Mouse (Mus musculus): ENCODE data around the gene AC109138.7.

AC109138.7 gene

GRCm38 (mm10) chr19:4217140-4217539 is 3.0 kb downstream of the AC109138.7 start:
- in situ Hi-C loops (cut with MboI; ENCODE audit: low sequenced_read_pairs): no loop called here

DNA sequence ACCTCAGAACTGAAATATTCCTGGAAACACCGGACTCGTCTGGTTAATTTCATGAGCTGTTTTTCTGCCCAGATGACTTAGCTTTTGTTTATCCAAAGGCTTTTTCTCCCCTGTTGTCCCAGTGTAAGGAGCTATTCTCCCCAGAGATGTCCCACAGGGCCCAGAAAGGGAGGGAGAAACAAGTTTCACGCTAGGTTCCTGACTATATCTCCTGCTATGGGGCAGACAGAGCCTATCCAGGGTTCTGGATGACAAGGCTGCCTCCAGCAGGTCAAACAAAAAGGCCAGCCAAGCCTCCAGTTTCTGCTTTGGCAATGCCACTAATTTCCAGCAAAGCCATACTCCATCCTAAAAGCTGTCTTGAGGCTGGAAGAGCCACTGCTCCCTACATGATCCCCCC is 3.7 kb downstream of the AC109138.7 start:
- in situ Hi-C loops (cut with MboI; ENCODE audit: low sequenced_read_pairs): no loop called here

DNA sequence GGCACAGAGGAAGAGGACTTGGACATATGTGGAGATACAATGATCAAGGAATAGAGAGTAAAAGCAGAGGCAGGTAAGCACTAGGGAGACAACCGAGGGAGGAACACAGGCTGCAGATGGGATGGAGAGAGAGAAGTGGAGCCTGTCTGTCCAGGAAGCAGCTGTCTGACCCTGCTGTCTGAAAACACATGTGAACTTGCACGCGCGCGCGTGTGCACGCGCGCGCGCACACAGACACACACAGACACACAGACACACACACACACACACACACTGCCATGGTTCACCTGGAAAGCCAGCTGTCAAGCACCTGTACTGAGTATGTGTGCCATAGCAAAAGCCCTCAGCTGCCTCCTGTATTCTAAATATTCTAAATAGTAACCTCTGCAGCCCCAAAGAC is 4.1 kb downstream of the AC109138.7 start:
- in situ Hi-C loops (cut with MboI; ENCODE audit: low sequenced_read_pairs): no loop called here

- in situ Hi-C loops (cut with MboI; ENCODE audit: low sequenced_read_pairs): no loop called here
Measured at GRCm38 (mm10) chr19:4218784-4219183, 4.6 kb downstream of the AC109138.7 start.

DNA sequence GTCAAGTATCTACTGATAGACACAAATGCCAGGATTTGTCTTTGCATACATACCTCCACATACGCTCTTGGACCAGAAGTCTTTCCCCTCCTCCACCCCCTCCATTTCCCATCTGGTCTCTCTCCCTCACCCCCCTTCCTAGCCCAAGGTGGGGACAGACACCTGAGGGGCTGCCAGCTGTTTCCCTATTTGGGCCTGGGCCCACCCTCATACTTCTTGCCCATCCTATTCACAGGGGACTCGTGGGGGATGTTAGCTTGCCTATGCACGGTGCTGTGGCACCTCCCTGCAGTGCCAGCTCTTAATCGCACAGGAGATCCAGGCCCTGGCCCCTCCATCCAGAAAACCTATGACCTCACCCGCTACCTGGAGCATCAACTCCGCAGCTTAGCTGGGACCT is 5.8 kb downstream of the AC109138.7 start:
- in situ Hi-C loops (cut with MboI; ENCODE audit: low sequenced_read_pairs): no loop called here

DNA sequence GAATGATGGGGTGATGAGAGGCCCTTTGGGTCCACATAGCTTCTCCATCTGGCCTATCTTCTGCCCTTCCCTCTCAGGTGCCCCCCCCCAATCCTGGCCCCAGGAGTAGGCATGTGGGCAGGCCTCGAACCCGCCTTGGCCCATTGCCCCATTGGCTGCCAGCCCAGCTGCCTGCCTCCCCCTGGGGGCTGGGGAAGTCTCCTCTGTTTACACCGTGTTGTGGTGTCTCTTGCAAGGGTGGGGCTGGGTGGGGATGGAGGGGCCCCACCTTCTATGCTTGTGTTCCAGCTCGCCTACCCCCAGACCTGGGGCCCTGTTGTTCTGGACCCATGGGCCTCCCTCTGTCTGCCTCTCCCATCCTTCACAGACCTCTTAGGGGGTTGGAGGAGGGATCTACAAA is 6.3 kb downstream of the AC109138.7 start:
- in situ Hi-C loops (cut with MboI; ENCODE audit: low sequenced_read_pairs): no loop called here

- in situ Hi-C loops (cut with MboI; ENCODE audit: low sequenced_read_pairs): no loop called here
Measured at GRCm38 (mm10) chr19:4220957-4221743, 7.0 kb downstream of the AC109138.7 start.

DNA sequence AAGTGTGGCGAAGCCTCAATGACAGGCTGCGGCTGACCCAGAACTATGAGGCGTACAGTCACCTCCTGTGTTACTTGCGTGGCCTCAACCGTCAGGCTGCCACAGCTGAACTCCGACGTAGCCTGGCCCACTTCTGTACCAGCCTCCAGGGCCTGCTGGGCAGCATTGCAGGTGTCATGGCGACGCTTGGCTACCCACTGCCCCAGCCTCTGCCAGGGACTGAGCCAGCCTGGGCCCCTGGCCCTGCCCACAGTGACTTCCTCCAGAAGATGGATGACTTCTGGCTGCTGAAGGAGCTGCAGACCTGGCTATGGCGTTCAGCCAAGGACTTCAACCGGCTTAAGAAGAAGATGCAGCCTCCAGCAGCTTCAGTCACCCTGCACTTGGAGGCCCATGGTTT is 8.0 kb downstream of the AC109138.7 start:
- in situ Hi-C loops (cut with MboI; ENCODE audit: low sequenced_read_pairs): no loop called here

GRCm38 (mm10) chr19:4226779-4227178 is 12.6 kb downstream of the AC109138.7 start:
- in situ Hi-C loops (cut with MboI; ENCODE audit: low sequenced_read_pairs): no loop called here

- in situ Hi-C loops (cut with MboI; ENCODE audit: low sequenced_read_pairs): no loop called here
Measured at GRCm38 (mm10) chr19:4227446-4227845, 13.3 kb downstream of the AC109138.7 start.

GRCm38 (mm10) chr19:4227894-4228678 is 13.9 kb downstream of the AC109138.7 start:
- in situ Hi-C loops (cut with MboI; ENCODE audit: low sequenced_read_pairs): no loop called here

- in situ Hi-C loops (cut with MboI; ENCODE audit: low sequenced_read_pairs): no loop called here
Measured at GRCm38 (mm10) chr19:4228891-4229290, 14.7 kb downstream of the AC109138.7 start.

GRCm38 (mm10) chr19:4229451-4230076 is 15.4 kb downstream of the AC109138.7 start:
- in situ Hi-C loops (cut with MboI; ENCODE audit: low sequenced_read_pairs): no loop called here

DNA sequence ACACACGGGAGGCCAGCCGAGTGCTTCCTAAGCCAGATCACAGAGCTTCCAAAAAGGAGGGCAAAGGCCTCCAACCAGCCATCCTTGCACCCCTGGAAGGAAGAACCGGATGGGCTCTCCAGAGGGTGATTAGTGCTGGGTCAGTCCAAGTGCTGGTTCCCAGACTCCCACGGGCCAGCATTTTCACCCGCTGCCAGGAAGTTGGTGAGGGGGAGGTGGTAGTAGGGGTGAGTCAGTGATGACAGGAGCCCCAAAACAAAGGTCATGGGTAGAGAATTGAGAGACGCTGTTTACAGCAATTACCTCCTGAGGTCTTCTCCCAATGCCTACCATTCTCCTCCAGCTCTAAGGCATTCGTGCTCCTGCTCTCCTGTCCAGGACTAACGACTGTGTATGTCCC is 16.3 kb downstream of the AC109138.7 start:
- in situ Hi-C loops (cut with MboI; ENCODE audit: low sequenced_read_pairs): no loop called here

GRCm38 (mm10) chr19:4231253-4232185 is 17.4 kb downstream of the AC109138.7 start, which contains the start of gene Pold4:
Gene Pold4, plus strand, starts transcription at chr19:4231899.
- in situ Hi-C loops (cut with MboI; ENCODE audit: low sequenced_read_pairs): no loop called here

DNA sequence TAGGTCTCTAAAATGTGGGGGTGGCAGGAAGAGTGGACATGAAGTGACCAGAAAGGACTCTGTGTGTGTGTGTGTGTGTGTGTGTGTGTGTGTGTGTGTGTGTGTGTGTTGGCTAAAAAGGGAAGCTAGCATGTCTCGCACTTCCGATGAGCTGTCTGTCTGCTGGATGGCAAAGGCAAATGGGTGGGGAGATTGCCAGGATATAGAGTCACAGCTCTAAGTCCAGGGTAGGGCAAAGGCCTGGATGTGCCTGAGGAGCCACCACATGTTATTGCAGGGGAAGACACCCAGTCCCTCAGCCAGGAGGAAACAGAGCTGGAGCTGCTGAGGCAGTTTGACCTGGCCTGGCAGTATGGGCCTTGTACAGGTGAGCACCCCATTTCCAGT is 18.0 kb downstream of the AC109138.7 start:
- in situ Hi-C loops (cut with MboI; ENCODE audit: low sequenced_read_pairs): no loop called here

GRCm38 (mm10) chr19:4232651-4233050 is 18.5 kb downstream of the AC109138.7 start:
- in situ Hi-C loops (cut with MboI; ENCODE audit: low sequenced_read_pairs): no loop called here

DNA sequence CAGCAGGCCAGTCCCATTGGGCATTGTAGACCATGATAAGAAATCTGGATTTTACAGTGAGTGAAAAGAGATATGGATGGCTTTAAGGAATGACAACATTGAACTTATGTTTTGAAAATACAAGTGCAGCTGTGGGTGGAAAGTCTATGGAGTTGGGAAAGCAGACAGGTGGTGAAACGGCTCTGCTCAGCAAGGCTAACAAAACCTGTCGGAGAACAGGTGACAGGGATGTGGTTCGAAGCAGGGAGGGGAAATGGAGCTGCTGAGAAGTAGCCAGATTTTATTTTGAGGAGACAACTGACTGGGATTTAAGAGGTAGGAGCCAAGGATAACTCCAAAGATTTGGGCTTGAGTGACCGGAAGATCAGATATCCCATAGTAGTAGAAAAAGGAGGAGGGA is 20.4 kb downstream of the AC109138.7 start:
- in situ Hi-C loops (cut with MboI; ENCODE audit: low sequenced_read_pairs): no loop called here

- in situ Hi-C loops (cut with MboI; ENCODE audit: low sequenced_read_pairs): no loop called here
Measured at GRCm38 (mm10) chr19:4240247-4240668, 26.1 kb downstream of the AC109138.7 start.

GRCm38 (mm10) chr19:4242416-4242815 is 28.3 kb downstream of the AC109138.7 start:
- in situ Hi-C loops (cut with MboI; ENCODE audit: low sequenced_read_pairs): no loop called here

- in situ Hi-C loops (cut with MboI; ENCODE audit: low sequenced_read_pairs): no loop called here
Measured at GRCm38 (mm10) chr19:4244775-4245174, 30.6 kb downstream of the AC109138.7 start.
